Mouse (Mus musculus): Measurements from ENCODE around the gene Zdhhc22. TPM values are rescaled to one million over a fixed set of nuclear protein-coding genes. Genes with fewer than 3 reads are reported as not detected.

The Zdhhc22 gene
- polyA plus RNA-seq (2016; fragmentation: Nextera tagmentation; extraction: Ambion mirVana) = 0.07 TPM in 1 of 2 replicates, not detected in the other

- under 1% methylated on average over 65 of the region's 68 CpGs for WGBS
- peak; percentile 51 for DNase-seq (ENCODE audit: extremely low spot score, low spot score)
- Histone ChIP-seq H3K4me3 (peak within 1 kb of the TSS; percentile 60), H3K27me3 (ENCODE audit: poor library complexity, severe bottlenecking) (peaks cover 86% of the 10 kb centered on the region), H3K4me1 (peaks cover 39% of the 10 kb centered on the region), H3K27ac (peak within 1 kb of the TSS; percentile 66; the same call in 1 of the 2 replicates), H3K36me3 (replicated peaks) (no peaks in the 10 kb centered on the region), H3K9me3 (no peaks in the 10 kb centered on the region)
Observed at GRCm38 (mm10) chr12:86989890-86990754, at the start of gene Zdhhc22. Gene Zdhhc22, minus strand, starts transcription at chr12:86990430.

- H3K27ac ChIP-seq = no peak overlapping the region
- no peak for DNase-seq (ENCODE audit: extremely low spot score, low spot score)
- no peaks in the 10 kb centered on the region for H3K9me3 ChIP-seq
- H3K36me3 ChIP-seq (replicated peaks) = no peaks in the 10 kb centered on the region
- WGBS = 95% methylated on average over 7 of the region's 7 CpGs
- H3K27me3 ChIP-seq (ENCODE audit: poor library complexity, severe bottlenecking) = no peaks in the 10 kb centered on the region
- no peaks in the 10 kb centered on the region for H3K4me1 ChIP-seq
- H3K4me3 ChIP-seq = no peak overlapping the region
Observed at GRCm38 (mm10) chr12:87036631-87037030, 46.4 kb upstream of the Zdhhc22 start.

GRCm38 (mm10) chr12:87031163-87031763 lies 41.0 kb upstream of the Zdhhc22 start:
- no peaks in the 10 kb centered on the region for H3K9me3 ChIP-seq
- no peak overlapping the region for H3K27ac ChIP-seq
- H3K27me3 ChIP-seq (ENCODE audit: poor library complexity, severe bottlenecking) = peaks cover 31% of the 10 kb centered on the region
- H3K4me3 ChIP-seq = no peak overlapping the region
- no peaks in the 10 kb centered on the region for H3K36me3 ChIP-seq (replicated peaks)
- no peak for DNase-seq (ENCODE audit: extremely low spot score, low spot score)
- H3K4me1 ChIP-seq = peaks cover 16% of the 10 kb centered on the region
- 80% methylated on average over 5 of the region's 5 CpGs for WGBS

- Histone ChIP-seq H3K36me3 (replicated peaks) (no peaks in the 10 kb centered on the region), H3K4me1 (peaks cover 20% of the 10 kb centered on the region), H3K4me3 (no peak overlapping the region), H3K27ac (no peak overlapping the region), H3K9me3 (no peaks in the 10 kb centered on the region), H3K27me3 (ENCODE audit: poor library complexity, severe bottlenecking) (peaks cover 43% of the 10 kb centered on the region)
- DNase-seq (ENCODE audit: extremely low spot score, low spot score) = no peak
- WGBS = 77% methylated on average over 5 of the region's 5 CpGs
Observed at GRCm38 (mm10) chr12:87029251-87029976, 39.2 kb upstream of the Zdhhc22 start.

GRCm38 (mm10) chr12:87028068-87028467 lies 37.8 kb upstream of the Zdhhc22 start:
- Histone ChIP-seq H3K27me3 (ENCODE audit: poor library complexity, severe bottlenecking) (peaks cover 43% of the 10 kb centered on the region), H3K27ac (no peak overlapping the region), H3K4me3 (no peak overlapping the region), H3K9me3 (no peaks in the 10 kb centered on the region), H3K36me3 (replicated peaks) (no peaks in the 10 kb centered on the region), H3K4me1 (peaks cover 20% of the 10 kb centered on the region)
- DNase-seq (ENCODE audit: extremely low spot score, low spot score) = no peak
- 69% methylated on average over 2 of the region's 2 CpGs for WGBS

- DNase-seq (ENCODE audit: extremely low spot score, low spot score) = no peak
- H3K4me3 ChIP-seq = no peak overlapping the region
Observed at GRCm38 (mm10) chr12:87027391-87027790, 37.2 kb upstream of the Zdhhc22 start.

GRCm38 (mm10) chr12:87026871-87027240 lies 36.6 kb upstream of the Zdhhc22 start:
- Histone ChIP-seq H3K36me3 (replicated peaks) (no peaks in the 10 kb centered on the region), H3K27me3 (ENCODE audit: poor library complexity, severe bottlenecking) (peaks cover 43% of the 10 kb centered on the region), H3K4me1 (peaks cover 20% of the 10 kb centered on the region), H3K27ac (no peak overlapping the region), H3K9me3 (no peaks in the 10 kb centered on the region), H3K4me3 (peak overlapping the region; percentile 54)
- no peak for DNase-seq (ENCODE audit: extremely low spot score, low spot score)
- 14% methylated on average over 8 of the region's 8 CpGs for WGBS

More at GRCm38 (mm10) chr12:87027391-87027790, 37.2 kb upstream of the Zdhhc22 start:
- H3K9me3 ChIP-seq = no peaks in the 10 kb centered on the region
- peaks cover 20% of the 10 kb centered on the region for H3K4me1 ChIP-seq
- 53% methylated on average over 5 of the region's 5 CpGs for WGBS
- no peaks in the 10 kb centered on the region for H3K36me3 ChIP-seq (replicated peaks)
- no peak overlapping the region for H3K27ac ChIP-seq
- H3K27me3 ChIP-seq (ENCODE audit: poor library complexity, severe bottlenecking) = peaks cover 43% of the 10 kb centered on the region

GRCm38 (mm10) chr12:87026109-87026870 lies 36.1 kb upstream of the Zdhhc22 start:
- DNase-seq (ENCODE audit: extremely low spot score, low spot score) = peak; percentile 32
- WGBS = 3% methylated on average over 30 of the region's 30 CpGs
- Histone ChIP-seq H3K27ac (no peak overlapping the region), H3K27me3 (ENCODE audit: poor library complexity, severe bottlenecking) (peaks cover 43% of the 10 kb centered on the region), H3K4me3 (peak overlapping the region; percentile 54), H3K36me3 (replicated peaks) (no peaks in the 10 kb centered on the region), H3K4me1 (peaks cover 20% of the 10 kb centered on the region), H3K9me3 (no peaks in the 10 kb centered on the region)

GRCm38 (mm10) chr12:87023456-87023855 lies 33.2 kb upstream of the Zdhhc22 start:
- no peaks in the 10 kb centered on the region for H3K36me3 ChIP-seq (replicated peaks)
- no peak overlapping the region for H3K4me3 ChIP-seq
- no peaks in the 10 kb centered on the region for H3K9me3 ChIP-seq
- peaks cover 17% of the 10 kb centered on the region for H3K4me1 ChIP-seq
- no peak overlapping the region for H3K27ac ChIP-seq
- no peak for DNase-seq (ENCODE audit: extremely low spot score, low spot score)
- peaks cover 34% of the 10 kb centered on the region for H3K27me3 ChIP-seq (ENCODE audit: poor library complexity, severe bottlenecking)
- 85% methylated on average over 3 of the region's 3 CpGs for WGBS

GRCm38 (mm10) chr12:87022006-87022405 lies 31.8 kb upstream of the Zdhhc22 start:
- Histone ChIP-seq H3K27me3 (ENCODE audit: poor library complexity, severe bottlenecking) (peaks cover 20% of the 10 kb centered on the region), H3K4me3 (no peak overlapping the region), H3K27ac (no peak overlapping the region), H3K4me1 (peaks cover 11% of the 10 kb centered on the region), H3K9me3 (no peaks in the 10 kb centered on the region), H3K36me3 (replicated peaks) (no peaks in the 10 kb centered on the region)
- WGBS = 78% methylated on average over 2 of the region's 2 CpGs
- DNase-seq (ENCODE audit: extremely low spot score, low spot score) = no peak

- no peaks in the 10 kb centered on the region for H3K9me3 ChIP-seq
- H3K4me1 ChIP-seq = peaks cover 2% of the 10 kb centered on the region
- no peak within 1 kb of the TSS for H3K4me3 ChIP-seq
- DNase-seq (ENCODE audit: extremely low spot score, low spot score) = no peak
- H3K27me3 ChIP-seq (ENCODE audit: poor library complexity, severe bottlenecking) = peaks cover 10% of the 10 kb centered on the region
- H3K36me3 ChIP-seq (replicated peaks) = no peaks in the 10 kb centered on the region
- H3K27ac ChIP-seq = no peak within 1 kb of the TSS
- WGBS = 85% methylated on average over 6 of the region's 6 CpGs
Observed at GRCm38 (mm10) chr12:87021040-87021439, 30.8 kb upstream of the Zdhhc22 start, which contains the start of gene Tmem63c. Gene Tmem63c, plus strand, starts transcription at chr12:87021340.

GRCm38 (mm10) chr12:87018756-87019155 lies 28.5 kb upstream of the Zdhhc22 start:
- DNase-seq (ENCODE audit: extremely low spot score, low spot score) = no peak
- 87% methylated on average over 2 of the region's 2 CpGs for WGBS
- Histone ChIP-seq H3K27ac (no peak overlapping the region), H3K4me3 (no peak overlapping the region), H3K36me3 (replicated peaks) (no peaks in the 10 kb centered on the region), H3K27me3 (ENCODE audit: poor library complexity, severe bottlenecking) (no peaks in the 10 kb centered on the region), H3K9me3 (no peaks in the 10 kb centered on the region), H3K4me1 (no peaks in the 10 kb centered on the region)

Measured in forebrain, embryonic 10.5 days (tissue).